Mouse (Mus musculus): ENCODE measurements around the gene Rab35. TPM values are rescaled to one million over a fixed set of nuclear protein-coding genes. Genes with fewer than 3 reads are reported as not detected.

Gene Rab35
- polyA plus RNA-seq, 1 experiment from 2014 or later, result 14.5 TPM

Small RNAs within 50 kb of the gene (microRNA-seq; reads per million reads assigned to microRNA genes)
- not detected for gene Mir7030

Other genes with a start within 250 kb of the Rab35 start
- 29.4 and 29.5 TPM in 2 replicates for gene Msi1, start 202.3 kb upstream of the Rab35 start, polyA plus RNA-seq (2016; fragmentation: Nextera tagmentation; extraction: Ambion mirVana)
- not detected in 2 replicates for gene Pla2g1b, start 165.6 kb upstream of the Rab35 start, polyA plus RNA-seq (2016; fragmentation: Nextera tagmentation; extraction: Ambion mirVana)
- gene Sirt4, start 147.2 kb upstream of the Rab35 start, polyA plus RNA-seq (2016; fragmentation: Nextera tagmentation; extraction: Ambion mirVana), result 21.9 and 24.9 TPM in 2 replicates
- gene Pxn, start 125.2 kb upstream of the Rab35 start, polyA plus RNA-seq (2016; fragmentation: Nextera tagmentation; extraction: Ambion mirVana), result 40.3 and 47.1 TPM in 2 replicates
- gene Rplp0, start 72.4 kb upstream of the Rab35 start, polyA plus RNA-seq (2016; fragmentation: Nextera tagmentation; extraction: Ambion mirVana), result 1,237 and 1,243 TPM in 2 replicates
- 55.4 and 57.4 TPM in 2 replicates for gene Gcn1l1, start 66.7 kb upstream of the Rab35 start, polyA plus RNA-seq (2016; fragmentation: Nextera tagmentation; extraction: Ambion mirVana)
- 10.1 and 10.8 TPM in 2 replicates for gene Bicdl1, start 99.7 kb downstream of the Rab35 start, polyA plus RNA-seq (2016; fragmentation: Nextera tagmentation; extraction: Ambion mirVana)
- 38.0 and 41.5 TPM in 2 replicates for gene Cit, start 213.4 kb downstream of the Rab35 start, polyA plus RNA-seq (2016; fragmentation: Nextera tagmentation; extraction: Ambion mirVana)

Measured in limb, embryonic 12.5 days (tissue).